Mouse (Mus musculus) midbrain, embryonic 16.5 days (tissue): ENCODE measurements around the gene Errfi1. TPM values are rescaled to one million over a fixed set of nuclear protein-coding genes. Genes with fewer than 3 reads are reported as not detected.
"Not testable (repeated sequence)": the region's sequence is repeated elsewhere in the genome, so short reads cannot be mapped to it uniquely, and the experiment has no call there.

Source experiments
- ATAC-seq: fragments of 200-750 bp; cut with Nextera tagmentation; 2 replicates; pipeline ENCODE4 v1.8.0; 2017; ENCODE audit warnings: moderate TSS enrichment
- H3K27ac ChIP-seq: fragments of 300-500 bp; sonication (generic); 2 replicates; pipeline ENCODE4 v1.5.1; 2014; ENCODE audit warnings: mild to moderate bottlenecking, low read length, mixed read lengths
- H3K27me3 ChIP-seq: fragments of 300-500 bp; sonication (generic); 2 replicates; pipeline ENCODE4 v1.6.1; 2014; ENCODE audit warnings: low read depth, low read length, mixed read lengths; ENCODE audit not compliant: control insufficient read depth, insufficient read depth
- H3K36me3 ChIP-seq: fragments of 300-500 bp; sonication (generic); 2 replicates; pipeline ENCODE4 v1.6.1; 2014; ENCODE audit warnings: mild to moderate bottlenecking, low read length, moderate library complexity, mixed read lengths; ENCODE audit not compliant: control insufficient read depth, insufficient read depth
- H3K4me1 ChIP-seq: fragments of 300-500 bp; sonication (generic); 2 replicates; pipeline ENCODE4 v1.6.1; 2014; ENCODE audit warnings: mild to moderate bottlenecking, low read length, mixed read lengths; ENCODE audit not compliant: control insufficient read depth, insufficient read depth
- H3K4me2 ChIP-seq: fragments of 300-500 bp; sonication (generic); 2 replicates; pipeline ENCODE4 v1.6.1; 2014; ENCODE audit warnings: mild to moderate bottlenecking, low read length, mixed read lengths
- H3K4me3 ChIP-seq: fragments of 300-500 bp; sonication (generic); 2 replicates; pipeline ENCODE4 v1.5.1; 2014; ENCODE audit warnings: low read depth, mild to moderate bottlenecking, low read length, moderate library complexity, mixed read lengths
- H3K9ac ChIP-seq: fragments of 300-500 bp; sonication (generic); 2 replicates; pipeline ENCODE4 v1.6.1; 2014; ENCODE audit warnings: low read depth, low read length, mixed read lengths
- H3K9me3 ChIP-seq: fragments of 300-500 bp; sonication (generic); replicated peaks from 2 replicates; pipeline ENCODE4 v1.6.1; 2014; ENCODE audit warnings: mild to moderate bottlenecking, low read length, mixed read lengths; ENCODE audit not compliant: control insufficient read depth, poor library complexity, severe bottlenecking
- WGBS: fragments of 180-500 bp; shearing (Covaris S2); extraction: QIAGEN DNeasy Blood & Tissue Kit; methylation state at CpG from one replicate; pipeline ENCODE4 v1.1.7; 2014; 5-methylcytosine and 5-hydroxymethylcytosine counted together
- polyA plus RNA-seq: library from polyadenylated mRNA; unstranded; fragments of >200 nt; fragmentation: Nextera tagmentation; extraction: Ambion mirVana; gene quantifications from 2 replicates; pipeline ENCODE4 v1.2.1, GENCODE M21; 2015

The Errfi1 gene
- polyA plus RNA-seq, 1 experiment from 2014 or later = 22.7 TPM

DNA sequence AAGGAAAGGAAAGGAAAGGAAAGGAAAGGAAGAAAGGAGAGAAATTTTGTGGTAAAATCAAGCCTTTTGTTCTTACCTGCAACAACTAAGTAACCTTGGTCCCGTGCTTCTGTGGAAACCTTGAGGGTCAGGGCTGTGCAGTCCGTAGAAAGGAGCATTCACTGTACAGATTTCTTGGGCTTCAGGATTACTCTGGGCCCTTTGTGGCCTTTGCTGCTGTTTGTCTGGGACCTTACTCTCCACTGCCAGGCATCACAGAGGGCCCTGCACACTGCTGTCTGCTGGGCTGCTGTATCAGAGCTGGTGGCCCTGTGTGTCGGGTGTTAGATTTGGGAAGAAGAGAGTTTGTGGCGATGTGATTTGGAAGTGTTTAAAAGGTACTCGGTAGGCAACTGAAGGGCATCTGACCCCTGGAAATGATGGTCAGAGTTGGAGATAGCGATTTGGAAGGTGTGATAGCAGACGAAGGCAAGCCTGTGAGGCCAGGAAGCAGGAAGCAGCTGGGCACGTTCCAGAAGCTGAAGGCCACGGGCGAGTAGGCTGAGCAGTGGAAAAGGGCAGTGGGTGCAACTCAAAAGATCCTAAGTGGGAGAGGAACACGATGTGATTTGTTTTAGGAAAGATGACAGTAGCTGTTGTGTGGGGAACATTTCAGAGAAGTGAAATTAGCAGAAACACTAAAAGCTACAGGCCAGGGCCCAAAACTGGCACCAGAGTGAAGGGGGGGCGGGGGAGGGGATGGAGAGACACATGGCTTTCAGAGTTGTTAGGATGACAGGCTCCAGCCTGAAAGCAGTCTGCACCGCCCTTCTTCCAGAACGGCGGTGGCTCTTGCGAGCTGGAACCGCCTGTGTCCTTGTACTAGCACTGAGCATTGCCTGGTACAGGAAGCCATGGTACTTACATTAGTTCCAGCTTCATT is 15.8 kb downstream of the Errfi1 start:
- no peak overlapping the region for H3K4me3 ChIP-seq
- peaks cover 3% of the 10 kb centered on the region; the same call in 1 of the 2 replicates for H3K4me1 ChIP-seq
- 78% methylated on average over 17 of the region's 17 CpGs for WGBS
- no peak overlapping the region for H3K9ac ChIP-seq
- no peaks in the 10 kb centered on the region for H3K27me3 ChIP-seq
- no peak overlapping the region for H3K27ac ChIP-seq
- peaks cover 19% of the 10 kb centered on the region for H3K36me3 ChIP-seq
- no peaks in the 10 kb centered on the region for H3K9me3 ChIP-seq
- no peak overlapping the region for H3K4me2 ChIP-seq
- no peak for ATAC-seq

DNA sequence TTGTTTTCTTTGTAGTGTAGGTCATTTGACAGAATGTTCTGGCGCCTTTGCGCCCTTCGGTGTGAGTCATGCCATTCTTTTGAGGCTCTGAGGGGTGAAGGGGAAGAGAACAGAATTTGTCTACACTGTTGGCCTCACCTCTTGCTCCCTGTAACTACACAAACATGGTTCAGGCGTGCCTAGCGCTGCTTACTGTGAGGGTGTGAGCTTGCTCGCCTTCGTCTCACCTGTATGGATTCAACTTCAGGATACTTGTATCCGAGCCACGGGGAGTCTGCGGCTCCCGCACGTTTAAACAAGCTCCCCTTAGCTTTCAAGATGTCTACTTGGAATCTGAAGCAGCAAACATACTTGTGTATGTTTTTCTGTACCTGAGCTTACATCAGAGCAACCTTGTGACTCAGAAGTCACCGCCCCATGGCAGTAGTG is 17.3 kb downstream of the Errfi1 start:
- 88% methylated on average over 13 of the region's 13 CpGs for WGBS
- H3K9ac ChIP-seq = no peak overlapping the region
- ATAC-seq = no peak
- H3K4me3 ChIP-seq = no peak overlapping the region
- H3K27ac ChIP-seq = no peak overlapping the region
- no peaks in the 10 kb centered on the region for H3K27me3 ChIP-seq
- peaks cover 3% of the 10 kb centered on the region; the same call in 1 of the 2 replicates for H3K4me1 ChIP-seq
- no peak overlapping the region for H3K4me2 ChIP-seq
- H3K9me3 ChIP-seq = no peaks in the 10 kb centered on the region
- peaks cover 16% of the 10 kb centered on the region for H3K36me3 ChIP-seq

DNA sequence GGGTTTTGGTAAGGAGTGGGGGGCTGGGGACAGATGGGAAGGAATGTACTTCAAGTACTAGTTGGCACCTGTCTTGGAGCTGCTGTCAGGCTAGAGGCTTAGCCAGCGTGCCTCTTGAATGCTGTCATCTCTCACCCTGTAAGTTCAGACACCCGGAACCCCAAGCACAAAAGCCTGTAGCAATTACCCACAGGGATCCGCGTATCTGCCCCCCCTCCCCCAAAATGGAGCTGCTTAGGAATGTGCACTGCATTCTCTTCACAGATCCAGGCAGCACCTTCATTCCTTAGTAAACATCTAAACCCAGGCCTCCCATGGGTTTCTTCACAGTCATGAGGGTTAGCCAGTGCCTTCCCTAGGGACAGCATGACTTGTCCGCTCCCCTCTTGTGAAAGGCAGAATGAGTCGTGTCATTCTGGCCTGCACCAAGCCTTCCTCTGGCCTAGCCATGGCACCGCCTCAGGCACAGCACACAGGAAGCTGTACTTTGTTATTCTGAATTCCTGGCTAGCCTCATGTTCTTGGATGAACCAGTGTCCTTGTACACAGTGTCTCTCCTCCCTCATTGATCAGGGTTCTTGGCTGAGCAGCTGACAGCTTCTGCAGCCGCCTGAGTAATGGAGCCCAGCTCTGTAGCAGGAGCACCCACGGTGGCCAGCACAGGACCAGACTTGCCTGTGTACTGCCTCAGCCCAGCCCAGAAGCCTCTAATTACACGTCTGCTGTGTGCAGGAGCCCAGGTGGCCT is 17.8 kb downstream of the Errfi1 start:
- Histone ChIP-seq H3K4me1 (peaks cover 3% of the 10 kb centered on the region; the same call in 1 of the 2 replicates), H3K36me3 (peaks cover 15% of the 10 kb centered on the region), H3K27me3 (no peaks in the 10 kb centered on the region), H3K9me3 (no peaks in the 10 kb centered on the region), H3K4me2 (no peak overlapping the region), H3K4me3 (no peak overlapping the region), H3K27ac (no peak overlapping the region; the same call in 1 of the 2 replicates), H3K9ac (no peak overlapping the region)
- WGBS = 26% methylated on average over 10 of the region's 10 CpGs
- no peak for ATAC-seq

DNA sequence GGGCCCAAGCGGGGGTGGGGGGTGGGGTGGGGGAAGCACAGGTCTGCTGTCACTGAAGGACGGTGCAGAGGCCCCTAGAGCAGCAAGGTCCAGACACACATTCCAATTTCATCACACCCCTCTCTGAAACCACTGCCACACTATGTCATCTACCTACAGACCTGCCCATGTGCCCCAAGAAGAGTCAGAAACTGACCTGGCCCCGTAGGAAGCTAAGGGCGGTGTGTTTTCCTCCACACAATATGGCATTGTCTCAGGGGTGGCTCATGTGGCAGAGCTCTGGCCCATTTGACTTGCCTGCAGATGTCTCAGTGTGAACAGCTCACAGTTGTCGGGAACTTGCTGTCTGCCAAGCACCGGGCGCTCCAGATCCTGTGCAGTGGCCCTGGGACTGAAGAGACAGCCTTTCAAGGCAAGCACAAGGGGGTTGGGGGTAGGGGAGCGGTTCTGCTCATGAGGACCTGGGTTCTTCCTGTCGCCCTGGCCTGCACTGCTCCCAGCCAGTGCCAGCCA is 18.5 kb downstream of the Errfi1 start:
- H3K9ac ChIP-seq = no peak overlapping the region
- no peaks in the 10 kb centered on the region for H3K9me3 ChIP-seq
- 54% methylated on average over 9 of the region's 9 CpGs for WGBS
- peaks cover 3% of the 10 kb centered on the region; the same call in 1 of the 2 replicates for H3K4me1 ChIP-seq
- no peak overlapping the region for H3K4me2 ChIP-seq
- no peak overlapping the region for H3K27ac ChIP-seq
- H3K4me3 ChIP-seq = no peak overlapping the region
- H3K36me3 ChIP-seq = peaks cover 9% of the 10 kb centered on the region
- no peaks in the 10 kb centered on the region for H3K27me3 ChIP-seq
- no peak for ATAC-seq

DNA sequence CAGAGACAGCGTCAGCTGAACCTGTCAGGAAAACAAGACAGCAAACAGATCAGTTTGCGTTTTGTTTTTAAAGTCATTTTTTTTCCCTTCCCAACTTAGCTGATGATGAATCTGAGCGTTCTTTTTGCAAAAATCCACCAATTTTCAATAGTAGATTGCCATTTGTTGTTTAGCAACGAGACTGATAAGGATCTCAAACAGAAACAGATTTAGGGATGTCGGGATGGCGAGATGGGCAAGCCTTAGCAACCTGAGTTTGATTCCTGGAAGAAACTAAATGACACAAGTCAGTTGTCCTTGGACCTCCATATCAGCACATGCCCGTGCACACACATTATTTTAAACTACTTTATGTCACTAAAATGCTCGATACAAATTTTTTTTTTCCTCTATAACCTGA is 19.0 kb downstream of the Errfi1 start:
- no peak for ATAC-seq
- no peak overlapping the region for H3K4me2 ChIP-seq
- no peaks in the 10 kb centered on the region for H3K9me3 ChIP-seq
- H3K9ac ChIP-seq = no peak overlapping the region
- no peaks in the 10 kb centered on the region for H3K27me3 ChIP-seq
- no peak overlapping the region for H3K27ac ChIP-seq
- peaks cover 3% of the 10 kb centered on the region; the same call in 1 of the 2 replicates for H3K4me1 ChIP-seq
- H3K4me3 ChIP-seq = no peak overlapping the region
- WGBS = 91% methylated on average over 8 of the region's 8 CpGs
- peaks cover 5% of the 10 kb centered on the region for H3K36me3 ChIP-seq

DNA sequence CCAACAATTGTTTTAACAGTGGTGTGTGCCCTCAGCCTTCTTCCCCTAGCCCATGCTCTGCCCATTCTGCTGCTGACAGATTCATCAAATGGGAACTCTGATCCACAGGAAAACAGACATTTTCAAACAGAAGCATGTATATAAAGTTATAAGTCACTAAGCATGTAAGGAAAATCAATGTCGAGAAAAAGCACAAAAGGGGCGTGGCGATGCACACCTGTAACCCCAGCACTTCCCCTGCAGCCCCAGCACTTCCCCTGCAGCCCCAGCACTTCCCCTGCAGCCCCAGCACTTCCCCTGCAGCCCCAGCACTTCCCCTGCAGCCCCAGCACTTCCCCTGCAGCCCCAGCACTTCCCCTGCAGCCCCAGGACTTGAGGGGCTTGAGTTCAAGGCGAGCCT is 20.7 kb downstream of the Errfi1 start:
- not testable (repeated sequence) for H3K4me1 ChIP-seq, ATAC-seq, H3K4me3 ChIP-seq, H3K36me3 ChIP-seq, H3K27ac ChIP-seq, H3K27me3 ChIP-seq, H3K4me2 ChIP-seq, H3K9ac ChIP-seq
- WGBS = 83% methylated on average over 4 of the region's 4 CpGs
- peaks cover 14% of the 10 kb centered on the region for H3K9me3 ChIP-seq

DNA sequence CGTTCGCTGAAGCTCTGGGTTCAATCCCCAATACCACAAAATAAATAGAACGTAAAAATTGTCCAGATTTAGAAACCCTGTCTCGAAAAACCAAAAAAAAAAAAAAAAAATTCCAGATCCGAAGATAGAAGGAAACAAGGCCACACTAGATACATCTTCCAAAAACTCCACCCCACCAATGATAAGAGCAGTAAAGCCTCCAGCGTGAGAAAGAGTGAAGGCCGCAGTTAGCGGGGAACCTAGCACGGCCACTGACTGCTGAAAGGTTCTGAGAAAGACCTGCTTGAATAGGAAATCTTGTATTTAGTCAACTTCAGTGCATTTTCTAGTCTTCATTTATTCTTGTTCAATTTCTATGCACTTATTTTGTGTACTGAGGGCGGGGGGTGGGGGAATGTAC is 21.7 kb downstream of the Errfi1 start:
- ATAC-seq = no peak
- no peak overlapping the region for H3K9ac ChIP-seq
- peaks cover 21% of the 10 kb centered on the region for H3K9me3 ChIP-seq
- peaks cover 3% of the 10 kb centered on the region; the same call in 1 of the 2 replicates for H3K4me1 ChIP-seq
- no peak overlapping the region for H3K4me3 ChIP-seq
- no peak overlapping the region for H3K27ac ChIP-seq
- H3K27me3 ChIP-seq = no peaks in the 10 kb centered on the region
- 92% methylated on average over 10 of the region's 10 CpGs for WGBS
- no peak overlapping the region for H3K4me2 ChIP-seq
- H3K36me3 ChIP-seq = no peaks in the 10 kb centered on the region

DNA sequence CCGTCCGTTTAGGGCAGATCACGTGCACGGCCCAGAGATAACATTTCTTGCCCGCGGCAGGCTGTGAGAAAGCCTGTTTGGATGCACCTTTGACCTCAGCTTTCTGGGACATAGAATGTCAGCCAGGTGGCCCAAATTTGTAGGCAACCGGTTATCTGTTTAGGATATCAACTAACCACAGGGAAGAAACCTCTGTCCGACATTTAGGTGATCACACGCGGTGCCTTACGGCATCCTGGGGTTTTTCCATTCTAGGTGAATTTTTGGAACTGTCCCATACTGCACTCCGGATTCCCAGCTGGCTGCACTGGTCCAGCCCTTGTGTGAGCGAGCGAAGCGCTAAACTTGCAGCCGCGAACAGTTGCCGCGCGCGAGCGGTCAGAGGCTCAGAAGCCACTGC is 25.9 kb downstream of the Errfi1 start:
- H3K27ac ChIP-seq = no peak overlapping the region
- H3K9me3 ChIP-seq = peaks cover 21% of the 10 kb centered on the region
- H3K4me3 ChIP-seq = no peak overlapping the region
- H3K27me3 ChIP-seq = no peaks in the 10 kb centered on the region
- no peak for ATAC-seq
- 94% methylated on average over 22 of the region's 22 CpGs for WGBS
- no peaks in the 10 kb centered on the region for H3K4me1 ChIP-seq
- H3K36me3 ChIP-seq = no peaks in the 10 kb centered on the region
- no peak overlapping the region for H3K9ac ChIP-seq
- no peak overlapping the region for H3K4me2 ChIP-seq
